Mouse (Mus musculus) stomach, embryonic 16.5 days (tissue): ENCODE results near the gene Gm3099. TPM values are rescaled to one million over a fixed set of nuclear protein-coding genes. Genes with fewer than 3 reads are reported as not detected.
"Not testable (repeated sequence)": the region's sequence is repeated elsewhere in the genome, so short reads cannot be mapped to it uniquely, and the experiment has no call there.

Experiments
- ATAC-seq: fragments of 200-750 bp; cut with Nextera tagmentation; 2 replicates; pipeline ENCODE4 v1.8.0; 2017; ENCODE audit warnings: moderate number of reproducible peaks, moderate TSS enrichment; ENCODE audit not compliant: insufficient read depth, low FRiP score
- H3K27ac ChIP-seq: fragments of 300-500 bp; sonication (generic); 2 replicates; pipeline ENCODE4 v1.5.1; 2014; ENCODE audit warnings: low read length
- H3K27me3 ChIP-seq: fragments of 300-500 bp; sonication (generic); 2 replicates; pipeline ENCODE4 v1.6.1; 2014; ENCODE audit warnings: low read length, control low read depth, mixed read lengths; ENCODE audit not compliant: control insufficient read depth, insufficient read depth
- H3K36me3 ChIP-seq: fragments of 300-500 bp; sonication (generic); 2 replicates; pipeline ENCODE4 v1.6.1; 2014; ENCODE audit warnings: low read length; ENCODE audit not compliant: control insufficient read depth, insufficient read depth
- H3K4me1 ChIP-seq: fragments of 300-500 bp; sonication (generic); 2 replicates; pipeline ENCODE4 v1.6.1; 2014; ENCODE audit warnings: low read length, control low read depth, mixed read lengths; ENCODE audit not compliant: control insufficient read depth, insufficient read depth
- H3K4me2 ChIP-seq: fragments of 300-500 bp; sonication (generic); 2 replicates; pipeline ENCODE4 v1.6.1; 2014; ENCODE audit warnings: low read depth, low read length, mixed read lengths
- H3K4me3 ChIP-seq: fragments of 300-500 bp; sonication (generic); replicated peaks from 2 replicates; pipeline ENCODE4 v1.5.1; 2014; ENCODE audit warnings: mild to moderate bottlenecking, low read length
- H3K9ac ChIP-seq: fragments of 300-500 bp; sonication (generic); 2 replicates; pipeline ENCODE4 v1.6.1; 2014; ENCODE audit warnings: low read length
- H3K9me3 ChIP-seq: fragments of 300-500 bp; sonication (generic); replicated peaks from 2 replicates; pipeline ENCODE4 v1.6.1; 2016; ENCODE audit warnings: low read length, control low read depth; ENCODE audit not compliant: control insufficient read depth
- WGBS: fragments of 180-500 bp; shearing (Covaris S2); extraction: QIAGEN DNeasy Blood & Tissue Kit; methylation state at CpG from one replicate; pipeline ENCODE4 v1.1.7; 2014; 5-methylcytosine and 5-hydroxymethylcytosine counted together
- polyA plus RNA-seq: library from polyadenylated mRNA; unstranded; fragments of >200 nt; fragmentation: Nextera tagmentation; extraction: Ambion mirVana; gene quantifications from 2 replicates; pipeline ENCODE4 v1.2.1, GENCODE M21; 2015

Gm3099 gene
- polyA plus RNA-seq = not detected in 2 replicates

DNA sequence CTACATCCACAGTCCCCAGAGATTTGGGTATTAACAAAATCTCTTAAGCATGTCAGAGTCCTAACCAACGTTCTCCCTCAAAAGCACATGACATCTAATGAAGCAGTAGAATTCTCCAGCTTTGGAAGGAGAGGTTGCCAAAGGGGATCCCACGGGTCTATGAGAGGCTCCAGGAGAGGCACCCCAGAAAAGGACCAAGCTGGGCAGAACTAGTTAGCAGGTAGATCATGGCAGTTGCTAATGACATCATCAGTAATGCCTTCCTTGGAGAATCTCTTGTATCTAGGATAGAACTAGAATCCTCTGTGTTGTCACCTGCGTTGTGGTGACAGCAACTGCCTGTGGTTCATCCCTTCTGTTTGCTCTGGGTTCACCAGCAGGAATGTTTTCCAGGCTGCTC is at the start of gene Gm3099:
Gene Gm3099 (plus strand): TSS at position 301 of the 400 bp plus-strand sequence.
- not testable (repeated sequence) for ATAC-seq, H3K4me1 ChIP-seq, H3K4me2 ChIP-seq, H3K4me3 ChIP-seq, H3K36me3 ChIP-seq, H3K27me3 ChIP-seq, H3K9ac ChIP-seq, H3K27ac ChIP-seq, H3K9me3 ChIP-seq
- 89% methylated on average over 1 of the region's 3 CpGs for WGBS

DNA sequence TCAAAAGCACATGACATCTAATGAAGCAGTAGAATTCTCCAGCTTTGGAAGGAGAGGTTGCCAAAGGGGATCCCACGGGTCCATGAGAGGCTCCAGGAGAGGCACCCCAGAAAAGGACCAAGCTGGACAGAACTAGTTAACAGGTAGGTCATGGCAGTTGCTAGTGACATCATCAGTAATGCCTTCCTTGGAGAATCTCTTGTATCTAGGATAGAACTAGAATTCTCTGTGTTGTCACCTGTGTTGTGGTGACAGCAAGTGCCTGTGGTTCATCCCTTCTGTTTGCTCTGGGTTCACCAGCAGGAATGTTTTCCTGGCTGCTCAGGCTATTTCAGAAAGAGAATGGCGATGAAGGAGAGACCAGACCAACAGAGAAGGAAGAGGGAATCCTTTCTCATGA is 34.9 kb upstream of the Gm3099 start, which contains the start of gene Gm3095:
Gene Gm3095 (plus strand): TSS at position 301 of the 400 bp plus-strand sequence.
- not testable (repeated sequence) for H3K36me3 ChIP-seq, H3K4me1 ChIP-seq, H3K4me2 ChIP-seq, H3K27ac ChIP-seq, H3K9ac ChIP-seq, H3K27me3 ChIP-seq, H3K9me3 ChIP-seq, ATAC-seq, H3K4me3 ChIP-seq
- WGBS = no CpG with 5 or more reads among the region's 2 CpGs

GRCm38 (mm10) chr14:4023641-4024040 is 25.4 kb downstream of the Gm3099 start, which contains the start of gene Gm5796:
Gene Gm5796, plus strand, starts transcription at chr14:4023941.
- not testable (repeated sequence) for H3K9ac ChIP-seq, H3K4me3 ChIP-seq, ATAC-seq, H3K36me3 ChIP-seq, H3K9me3 ChIP-seq, H3K4me2 ChIP-seq, H3K4me1 ChIP-seq, H3K27ac ChIP-seq, H3K27me3 ChIP-seq
- WGBS = no CpG with 5 or more reads among the region's 3 CpGs

Other genes with a start within 250 kb of the Gm3099 start
- gene Gm3002, start 188.3 kb upstream of the Gm3099 start, polyA plus RNA-seq = 0.13 TPM in 1 of 2 replicates, not detected in the other
- gene Gm3033, start 152.1 kb upstream of the Gm3099 start, polyA plus RNA-seq = 0.21 TPM in 1 of 2 replicates, not detected in the other
- gene Gm2916, start 114.2 kb upstream of the Gm3099 start, polyA plus RNA-seq = not detected in 2 replicates
- gene Gm3029, start 66.6 kb upstream of the Gm3099 start, polyA plus RNA-seq = not detected in 2 replicates
- not detected in 2 replicates for gene Gm3095, start 34.8 kb upstream of the Gm3099 start, polyA plus RNA-seq
- 0.42 TPM in 1 of 2 replicates, not detected in the other for gene Gm5796, start 25.5 kb downstream of the Gm3099 start, polyA plus RNA-seq
- not detected in 2 replicates for gene Gm3115, start 85.7 kb downstream of the Gm3099 start, polyA plus RNA-seq
- 0.36 and 0.77 TPM in 2 replicates for gene Gm8108, start 112.1 kb downstream of the Gm3099 start, polyA plus RNA-seq
- gene Gm3127, start 166.6 kb downstream of the Gm3099 start, polyA plus RNA-seq = not detected in 2 replicates
- gene Gm2974, start 184.2 kb downstream of the Gm3099 start, polyA plus RNA-seq = 0.29 TPM in 1 of 2 replicates, not detected in the other